11 mouse cellular contexts compared by ENCODE assay signal in genomic region chr3:66480718-66481117, GRCm38 (mm10).
A peak's percentile ranks its signal among the peaks of the same experiment; 100 is the strongest.
DNase-seq lines count a peak whose midpoint lies in the region; ATAC-seq lines count a peak whose summit lies in the region.
"Had no signal": no experiment of that assay in that cellular context is flagged by ENCODE, and none has a peak within 500 bp of the region (broad histone marks: within the 10 kb centered on the region; RNA-seq: fewer than 3 reads in every experiment).

No protein-coding gene starts in this region.

- H3K4me2 ChIP-seq in embryonic facial prominence, embryonic 14.5 days (ENCODE audit: low read depth, low read length) = no peak overlapping the region
- H3K4me2 ChIP-seq in limb, embryonic 13.5 days (replicated peaks) = no peak overlapping the region
- H3K4me2 ChIP-seq in hindbrain, embryonic 15.5 days = no peak overlapping the region
- no peak overlapping the region for H3K4me2 ChIP-seq in intestine, embryonic 15.5 days (replicated peaks)

- 53% methylated on average over 6 of the region's 6 CpGs for WGBS in embryonic facial prominence, embryonic 14.5 days
- WGBS in embryonic facial prominence, embryonic 10.5 days = 80% methylated on average over 6 of the region's 6 CpGs
- WGBS in limb, embryonic 13.5 days = 69% methylated on average over 6 of the region's 6 CpGs
- WGBS in limb, embryonic 10.5 days = 85% methylated on average over 6 of the region's 6 CpGs
- 55% methylated on average over 6 of the region's 6 CpGs for WGBS in hindbrain, embryonic 15.5 days
- WGBS in intestine, embryonic 15.5 days = 55% methylated on average over 6 of the region's 6 CpGs

- no peaks in the 10 kb centered on the region; the same call in 1 of the 2 replicates for H3K27me3 ChIP-seq in embryonic facial prominence, embryonic 14.5 days (replicated peaks; ENCODE audit: control insufficient read depth, insufficient read depth, low read length)
- peaks cover 6% of the 10 kb centered on the region; the same call in 1 of the 2 replicates for H3K27me3 ChIP-seq in embryonic facial prominence, embryonic 10.5 days (replicated peaks; ENCODE audit: low read depth, poor library complexity, severe bottlenecking)
- peaks cover 5% of the 10 kb centered on the region; the same call in 1 of the 2 replicates for H3K27me3 ChIP-seq in limb, embryonic 13.5 days
- H3K27me3 ChIP-seq in limb, embryonic 10.5 days (ENCODE audit: low read depth, poor library complexity, severe bottlenecking) = no peaks in the 10 kb centered on the region
- no peaks in the 10 kb centered on the region for H3K27me3 ChIP-seq in hindbrain, embryonic 15.5 days
- H3K27me3 ChIP-seq in intestine, embryonic 15.5 days (replicated peaks) = no peaks in the 10 kb centered on the region

- no peak overlapping the region for H3K9ac ChIP-seq in embryonic facial prominence, embryonic 14.5 days (ENCODE audit: low read depth, low read length)
- H3K9ac ChIP-seq in limb, embryonic 13.5 days = no peak overlapping the region
- H3K9ac ChIP-seq in hindbrain, embryonic 15.5 days = no peak overlapping the region
- no peak overlapping the region for H3K9ac ChIP-seq in intestine, embryonic 15.5 days

- H3K4me1 ChIP-seq in embryonic facial prominence, embryonic 14.5 days (ENCODE audit: control insufficient read depth, insufficient read depth, low read length) = peaks cover 12% of the 10 kb centered on the region; the same call in 1 of the 2 replicates
- peaks cover 23% of the 10 kb centered on the region for H3K4me1 ChIP-seq in embryonic facial prominence, embryonic 10.5 days
- H3K4me1 ChIP-seq in limb, embryonic 13.5 days = peaks cover 11% of the 10 kb centered on the region
- H3K4me1 ChIP-seq in limb, embryonic 10.5 days = peaks cover 24% of the 10 kb centered on the region
- no peaks in the 10 kb centered on the region for H3K4me1 ChIP-seq in hindbrain, embryonic 15.5 days (replicated peaks)
- H3K4me1 ChIP-seq in intestine, embryonic 15.5 days (replicated peaks) = no peaks in the 10 kb centered on the region

- ATAC-seq in embryonic facial prominence, embryonic 14.5 days (ENCODE audit: low read depth) = peak; percentile 88
- peak; percentile 57; the same call in 1 of the 2 replicates for ATAC-seq in limb, embryonic 13.5 days (ENCODE audit: low FRiP score, low read depth)
- peak; percentile 71 for ATAC-seq in hindbrain, embryonic 15.5 days (ENCODE audit: low FRiP score, low read depth)
- ATAC-seq in intestine, embryonic 15.5 days = no peak
- no peak for ATAC-seq in erythroblast, adult 5-6 weeks (replicated peaks; ENCODE audit: low FRiP score, poor library complexity, severe bottlenecking)

- peak; percentile 88 for DNase-seq in embryonic facial prominence, embryonic 14.5 days (ENCODE audit: low spot score)
- DNase-seq in embryonic facial prominence, embryonic 10.5 days (ENCODE audit: low spot score) = no peak
- no peak for DNase-seq in limb, embryonic 10.5 days (ENCODE audit: low spot score)
- DNase-seq in right cerebral cortex, adult 2 months (ENCODE audit: low spot score in 2 of 2) = peak; percentile 27 to 44
- DNase-seq: embryo, embryonic 11 days; gastrocnemius, postnatal 25 days; kidney, postnatal 25 days had no signal

- no peak overlapping the region for H3K4me3 ChIP-seq in embryonic facial prominence, embryonic 14.5 days (ENCODE audit: low read depth, low read length)
- H3K4me3 ChIP-seq in embryonic facial prominence, embryonic 10.5 days = no peak overlapping the region
- H3K4me3 ChIP-seq in limb, embryonic 13.5 days = no peak overlapping the region
- H3K4me3 ChIP-seq in limb, embryonic 10.5 days = no peak overlapping the region
- no peak overlapping the region for H3K4me3 ChIP-seq in hindbrain, embryonic 15.5 days
- H3K4me3 ChIP-seq in intestine, embryonic 15.5 days (replicated peaks) = no peak overlapping the region

- no peaks in the 10 kb centered on the region for H3K36me3 ChIP-seq in embryonic facial prominence, embryonic 14.5 days (ENCODE audit: control insufficient read depth, insufficient read depth, low read length)
- H3K36me3 ChIP-seq in embryonic facial prominence, embryonic 10.5 days (replicated peaks) = no peaks in the 10 kb centered on the region
- no peaks in the 10 kb centered on the region for H3K36me3 ChIP-seq in limb, embryonic 13.5 days
- H3K36me3 ChIP-seq in limb, embryonic 10.5 days = no peaks in the 10 kb centered on the region
- H3K36me3 ChIP-seq in hindbrain, embryonic 15.5 days = no peaks in the 10 kb centered on the region
- no peaks in the 10 kb centered on the region for H3K36me3 ChIP-seq in intestine, embryonic 15.5 days

- H3K27ac ChIP-seq in embryonic facial prominence, embryonic 14.5 days (replicated peaks; ENCODE audit: low read depth, low read length) = no peak overlapping the region
- no peak overlapping the region for H3K27ac ChIP-seq in embryonic facial prominence, embryonic 10.5 days (replicated peaks)
- H3K27ac ChIP-seq in limb, embryonic 13.5 days = no peak overlapping the region
- no peak overlapping the region for H3K27ac ChIP-seq in limb, embryonic 10.5 days
- H3K27ac ChIP-seq in hindbrain, embryonic 15.5 days (replicated peaks) = no peak overlapping the region
- no peak overlapping the region for H3K27ac ChIP-seq in intestine, embryonic 15.5 days

- no peaks in the 10 kb centered on the region for H3K9me3 ChIP-seq in embryonic facial prominence, embryonic 14.5 days (ENCODE audit: control insufficient read depth, low read length)
- no peaks in the 10 kb centered on the region for H3K9me3 ChIP-seq in embryonic facial prominence, embryonic 10.5 days
- no peaks in the 10 kb centered on the region for H3K9me3 ChIP-seq in limb, embryonic 13.5 days
- H3K9me3 ChIP-seq in limb, embryonic 10.5 days (replicated peaks) = no peaks in the 10 kb centered on the region
- no peaks in the 10 kb centered on the region for H3K9me3 ChIP-seq in hindbrain, embryonic 15.5 days
- no peaks in the 10 kb centered on the region for H3K9me3 ChIP-seq in intestine, embryonic 15.5 days

Comparison
In these comparisons a context has a peak if more than half of its experiments do, and no peak if none do; other contexts are left out.
1. DNase-seq: peak in embryonic facial prominence, embryonic 14.5 days (single experiment) and right cerebral cortex, adult 2 months (2 of 2); none in embryonic facial prominence, embryonic 10.5 days (single experiment) and limb, embryonic 10.5 days (single experiment).
2. ATAC-seq: peak in embryonic facial prominence, embryonic 14.5 days (single experiment), limb, embryonic 13.5 days (single experiment) and hindbrain, embryonic 15.5 days (single experiment); none in intestine, embryonic 15.5 days (single experiment) and erythroblast, adult 5-6 weeks (single experiment).